Mouse (Mus musculus): ENCODE results near the gene 4933430I17Rik.

GRCm38 (mm10) chr4:62567696-62568095 lies 42.5 kb downstream of the 4933430I17Rik start:
- TF ChIP-seq CTCF (IDR thresholded peaks at IDR 0.05; ENCODE audit: low read depth, low read length) (no peak), GATA2 (IDR thresholded peaks at IDR 0.05; ENCODE audit: borderline replicate concordance, low read depth, low read length) (no peak), TAL1 (conservative IDR thresholded peaks at IDR 0.05; ENCODE audit: low read depth, low read length) (no peak), GATA1 (IDR thresholded peaks at IDR 0.05; ENCODE audit: borderline replicate concordance, low read length) (no peak), POLR2AphosphoS5 (IDR thresholded peaks at IDR 0.05; ENCODE audit: insufficient replicate concordance, low read depth, low read length) (no peak)
